Mouse (Mus musculus) ovary, adult 2 months (tissue): ENCODE measurements around the gene Avpr1b. TPM values are rescaled to one million over a fixed set of nuclear protein-coding genes. Genes with fewer than 3 reads are reported as not detected.

Experiments used
- polyA plus RNA-seq: library from polyadenylated mRNA; depleted of rRNA; stranded (reverse); fragments of >200 nt; gene quantifications from 2 replicates; pipeline ENCODE4 v1.2.3, GENCODE M21; 2012; rRNA removed

Avpr1b gene
- polyA plus RNA-seq, result not detected in 2 replicates

GRCm38 (mm10) chr1:131598905-131599304 is at the start of gene Avpr1b:
Gene Avpr1b (plus strand): TSS chr1:131599239.

GRCm38 (mm10) chr1:131637791-131638540 is 38.9 kb downstream of the Avpr1b start, which contains the start of gene Ctse:
Gene Ctse (plus strand): TSS chr1:131638306.

Other genes with a start within 250 kb of the Avpr1b start
- gene Srgap2, start 71.9 kb upstream of the Avpr1b start, polyA plus RNA-seq, result 17.7 and 18.8 TPM in 2 replicates
- gene Fam72a, start 71.3 kb upstream of the Avpr1b start, polyA plus RNA-seq, result 0.22 and 0.28 TPM in 2 replicates
- gene Ctse, start 39.1 kb downstream of the Avpr1b start, polyA plus RNA-seq, result 0.42 and 1.7 TPM in 2 replicates
- gene Rab7b, start 89.5 kb downstream of the Avpr1b start, polyA plus RNA-seq, result 7.5 and 8.2 TPM in 2 replicates
- 0.63 and 0.74 TPM in 2 replicates for gene Slc26a9, start 144.8 kb downstream of the Avpr1b start, polyA plus RNA-seq
- 0.92 and 1.1 TPM in 2 replicates for gene Pm20d1, start 198.1 kb downstream of the Avpr1b start, polyA plus RNA-seq
- gene Slc41a1, start 228.3 kb downstream of the Avpr1b start, polyA plus RNA-seq, result 112 and 130 TPM in 2 replicates